In the genomic region with DNA sequence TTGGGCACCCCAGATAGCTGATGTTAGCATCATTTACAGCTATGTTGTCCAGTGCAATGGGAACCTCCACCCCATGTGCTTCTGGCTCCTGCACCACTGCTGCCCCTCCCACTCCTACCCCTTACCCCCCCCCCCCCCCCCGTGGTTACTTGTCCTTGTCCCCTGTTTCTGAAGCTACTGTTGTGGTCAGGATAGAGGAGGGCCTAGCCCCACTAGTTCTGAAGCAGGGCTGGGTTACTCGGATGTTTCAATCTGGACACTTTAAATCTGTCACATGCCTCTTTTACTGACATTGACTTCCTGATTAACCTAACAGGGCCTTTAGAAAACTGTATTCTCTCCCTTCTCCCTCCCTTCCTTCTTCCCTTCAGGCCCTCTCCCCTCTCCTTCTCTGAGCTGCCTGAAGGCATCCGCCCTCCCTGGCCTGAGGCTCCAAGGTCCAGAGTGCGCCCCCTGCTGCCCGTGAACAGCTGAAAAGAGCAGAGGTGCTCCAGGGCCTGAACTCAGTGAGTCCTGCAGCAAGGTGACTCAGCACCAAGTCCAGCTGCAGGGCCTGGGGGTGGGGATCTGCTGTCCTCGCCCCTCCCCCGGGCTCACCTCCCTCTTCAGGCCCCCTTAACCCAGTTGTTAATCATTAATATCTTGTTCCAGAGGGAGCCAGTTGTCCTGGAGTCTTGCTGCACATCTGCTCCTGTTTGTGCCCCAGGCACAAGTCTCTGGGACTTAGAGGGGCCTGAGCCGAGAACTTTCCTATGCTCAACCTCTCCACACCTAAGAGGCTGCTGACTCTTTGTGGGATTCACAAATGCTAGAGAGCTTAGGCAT, we compare ENCODE assay signal across 8 mouse cellular contexts. TPM values are rescaled to one million over a fixed set of nuclear protein-coding genes. Genes with fewer than 3 reads are reported as not detected.
DNase-seq lines count a peak whose midpoint lies in the region; ATAC-seq lines count a peak whose summit lies in the region.

No protein-coding gene starts in this region.

- no peak overlapping the region for H3K4me3 ChIP-seq in forebrain, embryonic 15.5 days
- no peak overlapping the region for H3K4me3 ChIP-seq in neural tube, embryonic 15.5 days (replicated peaks)

- 27% methylated on average over 7 of the region's 8 CpGs for WGBS in forebrain, embryonic 15.5 days
- 26% methylated on average over 7 of the region's 8 CpGs for WGBS in neural tube, embryonic 15.5 days

- no peaks in the 10 kb centered on the region for H3K36me3 ChIP-seq in forebrain, embryonic 15.5 days
- H3K36me3 ChIP-seq in neural tube, embryonic 15.5 days = no peaks in the 10 kb centered on the region

- H3K4me1 ChIP-seq in forebrain, embryonic 15.5 days = 0 out of 2 replicates have a peak, but pooled peaks cover 2% of the 10 kb centered on the region
- no peaks in the 10 kb centered on the region for H3K4me1 ChIP-seq in neural tube, embryonic 15.5 days

- peak; percentile 94 for DNase-seq in ES-CJ7 (ENCODE audit: low read depth, low spot score)
- peak; percentile 89 to 94 for DNase-seq in heart, postnatal 36 days
- peak; percentile 39 to 84 for DNase-seq in layer of hippocampus, adult 18-20 months (ENCODE audit: low spot score in 2 of 2)
- DNase-seq in lung, adult 18-20 months = peak; percentile 85 to 87
- peak; percentile 96 for DNase-seq in testis, postnatal 10 days (ENCODE audit: low spot score)

- no peak overlapping the region for H3K4me2 ChIP-seq in forebrain, embryonic 15.5 days (replicated peaks)
- H3K4me2 ChIP-seq in neural tube, embryonic 15.5 days = no peak overlapping the region

- H3K9ac ChIP-seq in forebrain, embryonic 15.5 days (replicated peaks) = no peak overlapping the region
- no peak overlapping the region for H3K9ac ChIP-seq in neural tube, embryonic 15.5 days (replicated peaks)

- H3K27ac ChIP-seq in forebrain, embryonic 15.5 days (replicated peaks) = no peak overlapping the region
- no peak overlapping the region for H3K27ac ChIP-seq in neural tube, embryonic 15.5 days (replicated peaks)

- intact Hi-C loops in heart, postnatal 36 days (cut with DNase I) = loop anchor here (1.0 kb wide), 2 partner anchors 56 to 129 kb away; no protein-coding TSS in a partner anchor

- H3K9me3 ChIP-seq in forebrain, embryonic 15.5 days = no peaks in the 10 kb centered on the region
- H3K9me3 ChIP-seq in neural tube, embryonic 15.5 days (replicated peaks) = no peaks in the 10 kb centered on the region

- peak; percentile 62 for ATAC-seq in cerebellum, adult (ENCODE audit: insufficient number of reproducible peaks, low FRiP score, low TSS enrichment)
- ATAC-seq in forebrain, embryonic 15.5 days (replicated peaks) = peak; percentile 29; the same call in 1 of the 2 replicates
- peak; percentile 63; the same call in 1 of the 2 replicates for ATAC-seq in neural tube, embryonic 15.5 days (ENCODE audit: low FRiP score)

- H3K27me3 ChIP-seq in forebrain, embryonic 15.5 days = no peaks in the 10 kb centered on the region
- no peaks in the 10 kb centered on the region for H3K27me3 ChIP-seq in neural tube, embryonic 15.5 days (replicated peaks)

RNA-seq across cellular contexts. Expression of gene Rd3, which starts 13.0 kb away (rescaled TPM):
- 0.96 and 3.1 TPM in 2 replicates for polyA plus RNA-seq in forebrain, embryonic 15.5 days (2015; fragmentation: Nextera tagmentation; extraction: Ambion mirVana)
- under 1 TPM; 0.16 to 0.53 TPM for total RNA-seq in heart, postnatal 36 days (2021)
- total RNA-seq in layer of hippocampus, adult 18-20 months (2021) = under 1 TPM; 0.35 to 0.46 TPM
- 1.9 and 2.1 TPM in 2 replicates for polyA plus RNA-seq in neural tube, embryonic 15.5 days (2015; fragmentation: Nextera tagmentation; extraction: Ambion mirVana)

RNA-seq across cellular contexts. Expression of gene Slc30a1, which starts 57.6 kb away (rescaled TPM):
- 3.4 and 3.7 TPM in 2 replicates for polyA plus RNA-seq in forebrain, embryonic 15.5 days (2015; fragmentation: Nextera tagmentation; extraction: Ambion mirVana)
- 10 to 100 TPM; 19.7 to 27.2 TPM for total RNA-seq in heart, postnatal 36 days (2021)
- total RNA-seq in layer of hippocampus, adult 18-20 months (2021) = 10 to 100 TPM; 27.1 to 30.5 TPM
- polyA plus RNA-seq in neural tube, embryonic 15.5 days (2015; fragmentation: Nextera tagmentation; extraction: Ambion mirVana) = 3.6 and 4.1 TPM in 2 replicates
